Mouse (Mus musculus): Measurements from ENCODE around the gene Gm5485. TPM values are rescaled to one million over a fixed set of nuclear protein-coding genes. Genes with fewer than 3 reads are reported as not detected.

Gm5485 gene
- polyA plus RNA-seq (2014; fragmentation: Nextera tagmentation; extraction: Ambion mirVana), result not detected in 2 replicates

DNA sequence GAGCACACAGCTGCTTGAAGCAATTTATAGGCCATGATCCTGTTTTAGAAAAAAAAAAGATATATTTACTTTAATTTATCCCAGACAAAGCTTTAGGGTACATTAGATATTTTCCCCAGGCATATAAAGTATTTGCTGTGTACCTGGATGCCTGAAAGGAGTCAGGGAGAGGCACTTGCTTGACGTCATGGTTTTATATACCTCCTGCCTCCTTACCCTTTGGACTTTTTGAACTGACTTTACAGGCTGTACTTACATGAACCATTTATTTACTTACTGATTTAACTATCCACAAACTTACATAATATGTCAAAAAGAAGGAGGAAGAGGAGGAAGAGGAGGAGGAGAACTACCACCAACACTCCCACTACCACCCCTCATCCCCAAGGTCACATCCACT lies at the start of gene Gm5485:
Gene Gm5485, minus strand, starts transcription at position 171 of the 400 bp plus-strand sequence.
- Histone ChIP-seq H3K4me1 (ENCODE audit: insufficient read depth) (peaks cover 5% of the 10 kb centered on the region; the same call in 1 of the 2 replicates), H3K27me3 (ENCODE audit: insufficient read depth, low read length) (no peaks in the 10 kb centered on the region), H3K4me2 (no peak within 1 kb of the TSS), H3K9me3 (ENCODE audit: low read depth, low read length) (no peaks in the 10 kb centered on the region), H3K36me3 (ENCODE audit: insufficient read depth) (no peaks in the 10 kb centered on the region), H3K27ac (ENCODE audit: low read depth) (no peak within 1 kb of the TSS), H3K4me3 (ENCODE audit: low read depth, low read length) (no peak within 1 kb of the TSS), H3K9ac (no peak within 1 kb of the TSS)
- DNase-seq, result no peak
- ATAC-seq (ENCODE audit: insufficient read depth), result no peak
- TF ChIP-seq CTCF (IDR thresholded peaks at IDR 0.05; ENCODE audit: low read depth), result no peak
- WGBS, result 76% methylated on average over 1 of the region's 1 CpGs

DNA sequence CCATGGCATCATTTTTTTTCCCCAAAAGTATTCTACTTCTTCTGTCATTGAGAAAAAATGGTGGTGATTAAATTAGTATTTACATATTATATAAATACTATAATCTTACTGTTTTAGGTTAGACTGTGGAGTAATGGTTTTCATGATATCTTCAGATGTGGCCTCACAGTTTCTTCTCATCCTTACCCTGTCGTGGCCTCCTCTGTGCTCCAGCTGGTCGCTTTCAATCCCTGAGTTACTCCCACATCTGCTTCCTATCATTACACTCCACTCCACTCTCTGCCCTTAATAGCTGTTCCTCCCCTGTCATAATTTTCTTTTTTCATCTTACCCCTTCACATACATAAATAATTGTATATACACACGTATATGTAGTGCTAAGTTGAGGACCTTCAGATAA lies 41.0 kb upstream of the Gm5485 start:
- WGBS, result 40% methylated on average over 3 of the region's 3 CpGs
- Histone ChIP-seq H3K4me2 (no peak overlapping the region), H3K9ac (no peak overlapping the region), H3K4me1 (ENCODE audit: insufficient read depth) (no peaks in the 10 kb centered on the region), H3K4me3 (ENCODE audit: low read depth, low read length) (no peak overlapping the region), H3K9me3 (ENCODE audit: low read depth, low read length) (no peaks in the 10 kb centered on the region), H3K27me3 (ENCODE audit: insufficient read depth, low read length) (no peaks in the 10 kb centered on the region), H3K27ac (ENCODE audit: low read depth) (no peak overlapping the region), H3K36me3 (ENCODE audit: insufficient read depth) (no peaks in the 10 kb centered on the region)
- ATAC-seq (ENCODE audit: insufficient read depth) (peak; percentile 71; the same call in 1 of the 2 replicates), DNase-seq (no peak)
- TF ChIP-seq CTCF (IDR thresholded peaks at IDR 0.05; ENCODE audit: low read depth), result no peak

DNA sequence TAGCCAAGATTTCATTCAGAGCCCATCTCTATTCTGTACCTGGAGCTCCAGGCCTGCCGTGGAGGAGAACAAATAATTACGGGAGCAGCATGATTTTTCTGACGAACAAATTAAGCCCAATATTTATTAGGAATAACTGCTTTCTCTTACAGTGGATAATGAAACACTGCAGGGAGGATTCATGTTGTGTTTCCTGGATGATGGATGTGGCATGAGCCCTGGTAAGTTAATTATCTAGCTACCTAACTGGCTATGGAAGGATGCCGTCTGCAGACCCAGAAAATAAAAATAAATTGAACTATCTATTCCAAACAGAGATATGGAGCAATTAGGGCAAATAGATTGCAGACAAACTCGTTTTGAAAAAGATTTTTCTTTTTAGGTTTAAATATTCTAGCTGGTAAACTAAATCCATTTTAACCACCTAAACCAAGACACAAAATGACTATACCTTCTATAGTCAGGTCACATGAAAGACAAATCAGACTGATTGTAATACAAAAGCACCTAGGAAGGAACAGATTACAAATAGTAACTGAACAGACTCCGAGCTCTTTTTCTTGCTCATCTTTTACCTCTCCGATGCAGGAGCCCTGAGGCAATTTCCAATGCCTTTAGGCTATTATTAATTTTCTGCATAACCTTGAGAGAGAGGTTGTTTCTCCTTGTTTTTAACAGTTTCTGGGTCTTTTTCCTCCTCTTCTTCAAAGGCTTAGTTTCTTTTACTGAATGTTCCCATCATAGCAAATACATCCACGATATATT lies 34.1 kb upstream of the Gm5485 start:
- Histone ChIP-seq H3K4me3 (ENCODE audit: low read depth, low read length) (no peak overlapping the region), H3K27me3 (ENCODE audit: insufficient read depth, low read length) (no peaks in the 10 kb centered on the region), H3K4me1 (ENCODE audit: insufficient read depth) (no peaks in the 10 kb centered on the region), H3K4me2 (no peak overlapping the region), H3K9ac (no peak overlapping the region), H3K9me3 (ENCODE audit: low read depth, low read length) (no peaks in the 10 kb centered on the region), H3K36me3 (ENCODE audit: insufficient read depth) (no peaks in the 10 kb centered on the region), H3K27ac (ENCODE audit: low read depth) (no peak overlapping the region)
- TF ChIP-seq CTCF (IDR thresholded peaks at IDR 0.05; ENCODE audit: low read depth), result no peak
- no peak for ATAC-seq (ENCODE audit: insufficient read depth)
- no peak for DNase-seq
- WGBS, result 64% methylated on average over 8 of the region's 8 CpGs

DNA sequence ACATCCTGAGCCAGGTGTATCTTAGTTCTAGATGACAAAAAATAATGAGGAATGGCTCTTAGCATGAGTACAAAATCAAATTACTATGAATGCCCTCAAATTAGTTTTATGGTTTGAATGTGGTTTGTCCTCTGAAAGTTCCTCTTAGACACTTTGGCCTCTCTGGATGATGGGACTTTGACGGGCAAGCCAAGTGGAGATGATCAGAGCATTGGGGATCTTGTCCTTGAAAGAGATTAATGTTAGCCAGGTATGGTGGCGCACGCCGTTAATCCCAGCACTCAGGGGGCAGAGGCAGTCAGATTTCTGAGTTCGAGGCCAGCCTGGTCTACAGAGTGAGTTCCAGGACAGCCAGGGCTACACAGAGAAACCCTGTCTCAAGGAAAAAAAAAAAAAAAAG lies 32.4 kb upstream of the Gm5485 start:
- WGBS, result 94% methylated on average over 5 of the region's 5 CpGs
- no peak for DNase-seq
- Histone ChIP-seq H3K27ac (ENCODE audit: low read depth) (no peak overlapping the region), H3K9me3 (ENCODE audit: low read depth, low read length) (no peaks in the 10 kb centered on the region), H3K36me3 (ENCODE audit: insufficient read depth) (no peaks in the 10 kb centered on the region), H3K4me1 (ENCODE audit: insufficient read depth) (no peaks in the 10 kb centered on the region), H3K9ac (no peak overlapping the region), H3K4me2 (no peak overlapping the region), H3K4me3 (ENCODE audit: low read depth, low read length) (no peak overlapping the region), H3K27me3 (ENCODE audit: insufficient read depth, low read length) (no peaks in the 10 kb centered on the region)
- TF ChIP-seq CTCF (IDR thresholded peaks at IDR 0.05; ENCODE audit: low read depth), result no peak
- ATAC-seq (ENCODE audit: insufficient read depth), result no peak

DNA sequence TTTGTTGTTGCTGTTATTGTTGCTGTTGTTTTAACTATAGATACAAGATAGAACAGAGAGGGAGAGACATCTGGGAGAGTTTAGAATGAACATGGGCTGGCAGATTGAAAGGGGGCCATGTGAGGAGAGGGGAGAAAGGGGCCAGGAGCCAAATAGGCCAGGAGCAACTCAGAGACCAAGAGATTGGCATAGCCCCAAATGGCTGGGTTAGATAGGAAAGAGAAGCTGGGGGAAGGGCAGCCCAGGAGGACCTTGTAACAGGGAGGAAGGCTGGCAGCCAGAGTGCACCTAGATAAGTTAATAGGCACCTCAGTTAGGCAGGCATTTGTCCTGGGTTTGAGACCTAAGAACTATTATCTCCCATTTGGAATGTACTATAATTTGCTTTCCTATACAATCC lies 25.3 kb upstream of the Gm5485 start:
- no peak for ATAC-seq (ENCODE audit: insufficient read depth)
- TF ChIP-seq CTCF (IDR thresholded peaks at IDR 0.05; ENCODE audit: low read depth), result no peak
- DNase-seq, result no peak
- no peak overlapping the region for H3K27ac ChIP-seq (ENCODE audit: low read depth)
- no peak overlapping the region for H3K4me3 ChIP-seq (ENCODE audit: low read depth, low read length)
- no peaks in the 10 kb centered on the region for H3K9me3 ChIP-seq (ENCODE audit: low read depth, low read length)
- H3K9ac ChIP-seq, result no peak overlapping the region
- no peaks in the 10 kb centered on the region for H3K4me1 ChIP-seq (ENCODE audit: insufficient read depth)
- H3K4me2 ChIP-seq, result no peak overlapping the region
- H3K27me3 ChIP-seq (ENCODE audit: insufficient read depth, low read length), result no peaks in the 10 kb centered on the region
- no peaks in the 10 kb centered on the region for H3K36me3 ChIP-seq (ENCODE audit: insufficient read depth)

DNA sequence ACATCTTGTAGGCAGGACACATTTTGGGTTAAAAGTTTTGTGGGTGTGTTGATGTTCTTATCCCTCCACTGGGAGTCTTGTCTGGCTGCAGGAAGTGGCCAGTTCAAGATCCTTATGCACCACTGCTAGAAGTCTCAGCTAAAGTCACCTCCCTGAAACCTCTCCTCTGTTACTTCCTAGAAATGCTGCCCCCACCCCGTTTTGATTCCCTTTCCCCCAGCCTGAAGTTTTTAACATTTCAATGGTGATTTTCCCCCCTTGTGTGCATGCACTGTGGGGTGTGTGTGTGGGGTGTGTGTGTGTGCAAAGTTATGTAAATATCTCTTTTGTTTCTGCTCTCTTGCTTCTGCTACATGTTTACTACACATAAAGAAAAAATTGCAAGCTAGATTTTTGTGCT lies 23.2 kb upstream of the Gm5485 start:
- Histone ChIP-seq H3K4me3 (ENCODE audit: low read depth, low read length) (no peak overlapping the region), H3K4me1 (ENCODE audit: insufficient read depth) (no peaks in the 10 kb centered on the region), H3K36me3 (ENCODE audit: insufficient read depth) (no peaks in the 10 kb centered on the region), H3K9ac (no peak overlapping the region), H3K27ac (ENCODE audit: low read depth) (no peak overlapping the region), H3K27me3 (ENCODE audit: insufficient read depth, low read length) (no peaks in the 10 kb centered on the region), H3K9me3 (ENCODE audit: low read depth, low read length) (no peaks in the 10 kb centered on the region), H3K4me2 (no peak overlapping the region)
- no peak for ATAC-seq (ENCODE audit: insufficient read depth)
- no peak for DNase-seq
- no peak for TF ChIP-seq CTCF (IDR thresholded peaks at IDR 0.05; ENCODE audit: low read depth)
- 15% methylated on average over 1 of the region's 1 CpGs for WGBS

DNA sequence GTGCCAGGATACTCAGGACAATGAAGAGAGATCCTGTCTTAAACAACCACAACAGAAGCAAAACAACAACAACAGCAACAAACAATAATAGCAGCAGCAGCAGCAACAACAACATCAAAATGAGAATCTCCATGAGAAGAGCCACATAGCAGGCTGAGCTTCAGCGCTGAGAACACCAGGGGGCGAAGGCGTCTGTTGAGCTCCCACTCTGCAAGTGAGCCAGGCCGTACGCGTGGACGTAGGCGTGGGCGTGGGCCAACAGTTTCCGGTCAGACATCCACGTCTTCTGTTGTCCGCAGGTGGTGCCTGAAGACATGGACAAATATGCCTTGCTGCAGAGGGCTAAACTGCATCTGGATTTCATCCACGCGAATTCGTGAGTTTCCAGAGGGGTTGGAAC lies 18.8 kb upstream of the Gm5485 start, which contains the start of gene Morc1:
Gene Morc1, plus strand, starts transcription at position 211 of the 400 bp plus-strand sequence.
- Histone ChIP-seq H3K27me3 (ENCODE audit: insufficient read depth, low read length) (no peaks in the 10 kb centered on the region), H3K9me3 (ENCODE audit: low read depth, low read length) (no peaks in the 10 kb centered on the region), H3K27ac (ENCODE audit: low read depth) (no peak within 1 kb of the TSS), H3K4me2 (no peak within 1 kb of the TSS), H3K4me1 (ENCODE audit: insufficient read depth) (no peaks in the 10 kb centered on the region), H3K9ac (no peak within 1 kb of the TSS), H3K4me3 (ENCODE audit: low read depth, low read length) (no peak within 1 kb of the TSS), H3K36me3 (ENCODE audit: insufficient read depth) (no peaks in the 10 kb centered on the region)
- TF ChIP-seq CTCF (IDR thresholded peaks at IDR 0.05; ENCODE audit: low read depth), result peak; percentile 40; the same call in 1 of the 2 replicates
- DNase-seq, result no peak
- 94% methylated on average over 15 of the region's 15 CpGs for WGBS
- no peak for ATAC-seq (ENCODE audit: insufficient read depth)

Measured in lung, embryonic 14.5 days (tissue).